In genomic region chr11:69799394-69800137, GRCm38 (mm10) we compare ENCODE assay signal across 8 mouse cellular contexts. TPM values are rescaled to one million over a fixed set of nuclear protein-coding genes. Genes with fewer than 3 reads are reported as not detected.
DNase-seq lines count a peak whose midpoint lies in the region; ATAC-seq and TF ChIP-seq lines count a peak whose summit lies in the region.

No protein-coding gene starts in this region.

- H3K4me2 ChIP-seq in lung, embryonic 15.5 days: peak overlapping the region; percentile 97
- H3K4me2 ChIP-seq in intestine, embryonic 15.5 days (replicated peaks): peak overlapping the region; percentile 98

- no peak for ATAC-seq in lung, embryonic 15.5 days (ENCODE audit: borderline replicate concordance, extremely low read depth, low FRiP score, low TSS enrichment)
- ATAC-seq in intestine, embryonic 15.5 days: no peak
- no peak for ATAC-seq in cerebellum, adult (ENCODE audit: insufficient number of reproducible peaks, low FRiP score, low TSS enrichment)
- no peak for ATAC-seq in erythroblast, adult 5-6 weeks (replicated peaks; ENCODE audit: low FRiP score, poor library complexity, severe bottlenecking)

- no peak overlapping the region for H3K9ac ChIP-seq in lung, embryonic 15.5 days
- no peak overlapping the region for H3K9ac ChIP-seq in intestine, embryonic 15.5 days

- TF ChIP-seq CTCF in lung, adult 2 months (IDR thresholded peaks at IDR 0.05; ENCODE audit: insufficient read depth, low read length): no peak
- no peak for TF ChIP-seq CTCF in olfactory bulb, adult 2 months (IDR thresholded peaks at IDR 0.05; ENCODE audit: insufficient read depth, low read depth, low read length)

- H3K36me3 ChIP-seq in lung, embryonic 15.5 days: no peaks in the 10 kb centered on the region
- H3K36me3 ChIP-seq in embryonic facial prominence, embryonic 10.5 days (replicated peaks): no peaks in the 10 kb centered on the region
- H3K36me3 ChIP-seq in intestine, embryonic 15.5 days: no peaks in the 10 kb centered on the region

- no peak overlapping the region; the same call in 1 of the 2 replicates for H3K27ac ChIP-seq in lung, embryonic 15.5 days
- H3K27ac ChIP-seq in embryonic facial prominence, embryonic 10.5 days (replicated peaks): peak overlapping the region; percentile 91
- no peak overlapping the region for H3K27ac ChIP-seq in intestine, embryonic 15.5 days
- H3K27ac ChIP-seq in olfactory bulb, adult 2 months (ENCODE audit: insufficient read depth, low read depth, low read length): no peak overlapping the region

- DNase-seq in lung, adult 2 months: no peak
- no peak for DNase-seq in embryonic facial prominence, embryonic 10.5 days (ENCODE audit: low spot score)
- no peak for DNase-seq in kidney, postnatal 25 days

- TF ChIP-seq POLR2A in lung, adult 2 months (IDR thresholded peaks at IDR 0.05; ENCODE audit: borderline replicate concordance, extremely low read depth, low read depth, low read length): no peak
- no peak for TF ChIP-seq POLR2A in olfactory bulb, adult 2 months (IDR thresholded peaks at IDR 0.05; ENCODE audit: insufficient read depth, low read depth, low read length)

- peaks cover 43% of the 10 kb centered on the region for H3K27me3 ChIP-seq in lung, embryonic 15.5 days
- peaks cover 100% of the 10 kb centered on the region for H3K27me3 ChIP-seq in embryonic facial prominence, embryonic 10.5 days (replicated peaks; ENCODE audit: low read depth, poor library complexity, severe bottlenecking)
- H3K27me3 ChIP-seq in intestine, embryonic 15.5 days (replicated peaks): peaks cover 2% of the 10 kb centered on the region; the same call in 1 of the 2 replicates

- H3K9me3 ChIP-seq in lung, embryonic 15.5 days: no peaks in the 10 kb centered on the region
- H3K9me3 ChIP-seq in embryonic facial prominence, embryonic 10.5 days: no peaks in the 10 kb centered on the region
- no peaks in the 10 kb centered on the region for H3K9me3 ChIP-seq in intestine, embryonic 15.5 days

- H3K4me1 ChIP-seq in lung, embryonic 15.5 days: peaks cover 58% of the 10 kb centered on the region
- peaks cover 20% of the 10 kb centered on the region for H3K4me1 ChIP-seq in lung, adult 2 months (ENCODE audit: control insufficient read depth, insufficient read depth, low read length)
- H3K4me1 ChIP-seq in embryonic facial prominence, embryonic 10.5 days: peaks cover 67% of the 10 kb centered on the region
- H3K4me1 ChIP-seq in intestine, embryonic 15.5 days (replicated peaks): peaks cover 52% of the 10 kb centered on the region
- peaks cover 42% of the 10 kb centered on the region for H3K4me1 ChIP-seq in olfactory bulb, adult 2 months (ENCODE audit: control insufficient read depth, insufficient read depth, low read length)

- H3K4me3 ChIP-seq in lung, embryonic 15.5 days: no peak overlapping the region; the same call in 1 of the 2 replicates
- no peak overlapping the region for H3K4me3 ChIP-seq in lung, adult 2 months (replicated peaks; ENCODE audit: extremely low read depth, low read depth, low read length)
- peak overlapping the region; percentile 67 for H3K4me3 ChIP-seq in embryonic facial prominence, embryonic 10.5 days
- H3K4me3 ChIP-seq in intestine, embryonic 15.5 days (replicated peaks): peak overlapping the region; percentile 51; the same call in 1 of the 2 replicates
- peak overlapping the region; percentile 47; the same call in 1 of the 2 replicates for H3K4me3 ChIP-seq in olfactory bulb, adult 2 months (ENCODE audit: insufficient read depth, low read depth, low read length)

- 18% methylated on average over 12 of the region's 12 CpGs for WGBS in lung, embryonic 15.5 days
- WGBS in lung, adult 2 months: 49% methylated on average over 12 of the region's 12 CpGs
- WGBS in embryonic facial prominence, embryonic 10.5 days: 23% methylated on average over 12 of the region's 12 CpGs
- 33% methylated on average over 12 of the region's 12 CpGs for WGBS in intestine, embryonic 15.5 days
- 45% methylated on average over 12 of the region's 12 CpGs for WGBS in olfactory bulb, adult 2 months

RNA-seq across cellular contexts. Expression of gene Fgf11, which starts 2.1 kb away (rescaled TPM):
- polyA plus RNA-seq in lung, embryonic 15.5 days (2015; fragmentation: Nextera tagmentation; extraction: Ambion mirVana): 1.2 and 1.3 TPM in 2 replicates
- polyA plus RNA-seq in lung, adult 2 months (2012; rRNA removed): 6.9 and 8.0 TPM in 2 replicates
- 0.91 and 0.93 TPM in 2 replicates for polyA plus RNA-seq in embryonic facial prominence, embryonic 10.5 days (2016; fragmentation: Nextera tagmentation; extraction: Ambion mirVana)
- polyA plus RNA-seq in intestine, embryonic 15.5 days (2015; fragmentation: Nextera tagmentation; extraction: Ambion mirVana): 1.2 and 1.4 TPM in 2 replicates
- polyA plus RNA-seq in olfactory bulb, adult 2 months (2012; ENCODE audit: insufficient read depth, insufficient read length, low replicate concordance, missing spikeins): not detected in 2 replicates
- total RNA-seq in erythroblast, adult 5-6 weeks (2015; ENCODE audit: low replicate concordance): not detected in 2 replicates
- total RNA-seq in erythroblast, adult 5-6 weeks (2017; ENCODE audit: low replicate concordance): not detected in 2 replicates

RNA-seq across cellular contexts. Expression of gene Chrnb1, which starts 3.8 kb away (rescaled TPM):
- polyA plus RNA-seq in lung, embryonic 15.5 days (2015; fragmentation: Nextera tagmentation; extraction: Ambion mirVana): 15.7 and 15.8 TPM in 2 replicates
- polyA plus RNA-seq in lung, adult 2 months (2012; rRNA removed): 31.5 and 38.0 TPM in 2 replicates
- polyA plus RNA-seq in embryonic facial prominence, embryonic 10.5 days (2016; fragmentation: Nextera tagmentation; extraction: Ambion mirVana): 1.4 and 2.3 TPM in 2 replicates
- polyA plus RNA-seq in intestine, embryonic 15.5 days (2015; fragmentation: Nextera tagmentation; extraction: Ambion mirVana): 3.5 and 4.3 TPM in 2 replicates
- not detected in 2 replicates for polyA plus RNA-seq in olfactory bulb, adult 2 months (2012; ENCODE audit: insufficient read depth, insufficient read length, low replicate concordance, missing spikeins)
- 4.0 TPM in 1 of 2 replicates, not detected in the other for total RNA-seq in erythroblast, adult 5-6 weeks (2015; ENCODE audit: low replicate concordance)
- 0.26 TPM in 1 of 2 replicates, not detected in the other for total RNA-seq in erythroblast, adult 5-6 weeks (2017; ENCODE audit: low replicate concordance)

RNA-seq across cellular contexts. Expression of gene Tmem102, which starts 5.9 kb away (rescaled TPM):
- 6.3 and 7.3 TPM in 2 replicates for polyA plus RNA-seq in lung, embryonic 15.5 days (2015; fragmentation: Nextera tagmentation; extraction: Ambion mirVana)
- 9.4 and 9.5 TPM in 2 replicates for polyA plus RNA-seq in lung, adult 2 months (2012; rRNA removed)
- 2.1 and 2.7 TPM in 2 replicates for polyA plus RNA-seq in embryonic facial prominence, embryonic 10.5 days (2016; fragmentation: Nextera tagmentation; extraction: Ambion mirVana)
- polyA plus RNA-seq in intestine, embryonic 15.5 days (2015; fragmentation: Nextera tagmentation; extraction: Ambion mirVana): 31.2 and 31.4 TPM in 2 replicates
- polyA plus RNA-seq in olfactory bulb, adult 2 months (2012; ENCODE audit: insufficient read depth, insufficient read length, low replicate concordance, missing spikeins): not detected in 2 replicates
- not detected in 2 replicates for total RNA-seq in erythroblast, adult 5-6 weeks (2015; ENCODE audit: low replicate concordance)
- total RNA-seq in erythroblast, adult 5-6 weeks (2017; ENCODE audit: low replicate concordance): not detected in 2 replicates

RNA-seq across cellular contexts. Expression of gene Gm39566, which starts 15.5 kb away (rescaled TPM):
- not detected in 2 replicates for polyA plus RNA-seq in lung, embryonic 15.5 days (2015; fragmentation: Nextera tagmentation; extraction: Ambion mirVana)
- not detected in 2 replicates for polyA plus RNA-seq in lung, adult 2 months (2012; rRNA removed)
- not detected in 2 replicates for polyA plus RNA-seq in embryonic facial prominence, embryonic 10.5 days (2016; fragmentation: Nextera tagmentation; extraction: Ambion mirVana)
- polyA plus RNA-seq in intestine, embryonic 15.5 days (2015; fragmentation: Nextera tagmentation; extraction: Ambion mirVana): not detected in 2 replicates
- polyA plus RNA-seq in olfactory bulb, adult 2 months (2012; ENCODE audit: insufficient read depth, insufficient read length, low replicate concordance, missing spikeins): not detected in 2 replicates
- 0.42 TPM in 1 of 2 replicates, not detected in the other for total RNA-seq in erythroblast, adult 5-6 weeks (2015; ENCODE audit: low replicate concordance)
- 0.14 TPM in 1 of 2 replicates, not detected in the other for total RNA-seq in erythroblast, adult 5-6 weeks (2017; ENCODE audit: low replicate concordance)

RNA-seq across cellular contexts. Expression of gene Spem2, which starts 18.7 kb away (rescaled TPM):
- not detected in 2 replicates for polyA plus RNA-seq in lung, embryonic 15.5 days (2015; fragmentation: Nextera tagmentation; extraction: Ambion mirVana)
- polyA plus RNA-seq in lung, adult 2 months (2012; rRNA removed): not detected in 2 replicates
- not detected in 2 replicates for polyA plus RNA-seq in embryonic facial prominence, embryonic 10.5 days (2016; fragmentation: Nextera tagmentation; extraction: Ambion mirVana)
- not detected in 2 replicates for polyA plus RNA-seq in intestine, embryonic 15.5 days (2015; fragmentation: Nextera tagmentation; extraction: Ambion mirVana)
- not detected in 2 replicates for polyA plus RNA-seq in olfactory bulb, adult 2 months (2012; ENCODE audit: insufficient read depth, insufficient read length, low replicate concordance, missing spikeins)
- total RNA-seq in erythroblast, adult 5-6 weeks (2015; ENCODE audit: low replicate concordance): not detected in 2 replicates
- not detected in 2 replicates for total RNA-seq in erythroblast, adult 5-6 weeks (2017; ENCODE audit: low replicate concordance)

Comparison
In these comparisons a context has a peak if more than half of its experiments do, and no peak if none do; other contexts are left out.
1. H3K4me3 ChIP-seq: peak in embryonic facial prominence, embryonic 10.5 days (single experiment), intestine, embryonic 15.5 days (single experiment) and olfactory bulb, adult 2 months (single experiment); none in lung, embryonic 15.5 days (single experiment) and lung, adult 2 months (single experiment).